Mouse (Mus musculus) midbrain, postnatal 0 days (tissue): ENCODE results near the gene Sec61a1. TPM values are rescaled to one million over a fixed set of nuclear protein-coding genes. Genes with fewer than 3 reads are reported as not detected.

Experiments
- ATAC-seq: fragments of 200-750 bp; cut with Nextera tagmentation; 2 replicates; pipeline ENCODE4 v1.8.0; 2017; ENCODE audit warnings: moderate number of reproducible peaks, mild to moderate bottlenecking, moderate TSS enrichment, moderate library complexity; ENCODE audit not compliant: low FRiP score
- DNase-seq: peaks from one replicate; pipeline ENCODE4 v3.0.0-alpha.2; 2015; ENCODE audit warnings: low spot score
- H3K27ac ChIP-seq: fragments of 300-500 bp; sonication (generic); 2 replicates; pipeline ENCODE4 v1.5.1; 2014; ENCODE audit warnings: low read depth, mild to moderate bottlenecking, low read length, mixed read lengths
- H3K27me3 ChIP-seq: fragments of 300-500 bp; sonication (generic); 2 replicates; pipeline ENCODE4 v1.6.1; 2014; ENCODE audit warnings: low read length, control low read depth, mixed read lengths; ENCODE audit not compliant: insufficient read depth
- H3K36me3 ChIP-seq: fragments of 300-500 bp; sonication (generic); 2 replicates; pipeline ENCODE4 v1.6.1; 2014; ENCODE audit warnings: low read length, control low read depth, mixed read lengths; ENCODE audit not compliant: insufficient read depth
- H3K4me1 ChIP-seq: fragments of 300-500 bp; sonication (generic); 2 replicates; pipeline ENCODE4 v1.6.1; 2014; ENCODE audit warnings: mild to moderate bottlenecking, control low read depth, antibody characterized with exemption, low read length, mixed read lengths; ENCODE audit not compliant: insufficient read depth
- H3K4me2 ChIP-seq: fragments of 300-500 bp; sonication (generic); 2 replicates; pipeline ENCODE4 v1.6.1; 2014; ENCODE audit warnings: low read depth, mild to moderate bottlenecking, low read length, mixed read lengths; ENCODE audit not compliant: poor library complexity, severe bottlenecking
- H3K4me3 ChIP-seq: fragments of 300-500 bp; sonication (generic); 2 replicates; pipeline ENCODE4 v1.5.1; 2014; ENCODE audit warnings: low read depth, mild to moderate bottlenecking, low read length, moderate library complexity
- H3K9ac ChIP-seq: fragments of 300-500 bp; sonication (generic); replicated peaks from 2 replicates; pipeline ENCODE4 v1.6.1; 2014; ENCODE audit warnings: mild to moderate bottlenecking, low read length, moderate library complexity, mixed read lengths; ENCODE audit not compliant: poor library complexity, severe bottlenecking
- H3K9me3 ChIP-seq: fragments of 300-500 bp; sonication (generic); 2 replicates; pipeline ENCODE4 v1.6.1; 2016; ENCODE audit warnings: low read length, control low read depth
- CTCF ChIP-seq: IDR thresholded peaks from 2 replicates; pipeline ENCODE4 v1.5.1; 2016; ENCODE audit warnings: antibody characterized with exemption, mild to moderate bottlenecking
- WGBS: fragments of 180-500 bp; shearing (Covaris S2); extraction: QIAGEN DNeasy Blood & Tissue Kit; methylation state at CpG from one replicate; pipeline ENCODE4 v1.1.7; 2014; 5-methylcytosine and 5-hydroxymethylcytosine counted together
- polyA plus RNA-seq: library from polyadenylated mRNA; unstranded; fragments of >200 nt; fragmentation: Nextera tagmentation; extraction: Ambion mirVana; gene quantifications from 2 replicates; pipeline ENCODE4 v1.2.1, GENCODE M21; 2015
- total RNA-seq: library from RNA; depleted of rRNA; stranded (reverse); fragments of >200 nt; gene quantifications from 2 replicates; pipeline ENCODE4 v1.2.3, GENCODE M21; 2014

Gene Sec61a1
- total and polyA plus RNA-seq, 2 experiments from 2014 or later: 131 to 192 TPM

DNA sequence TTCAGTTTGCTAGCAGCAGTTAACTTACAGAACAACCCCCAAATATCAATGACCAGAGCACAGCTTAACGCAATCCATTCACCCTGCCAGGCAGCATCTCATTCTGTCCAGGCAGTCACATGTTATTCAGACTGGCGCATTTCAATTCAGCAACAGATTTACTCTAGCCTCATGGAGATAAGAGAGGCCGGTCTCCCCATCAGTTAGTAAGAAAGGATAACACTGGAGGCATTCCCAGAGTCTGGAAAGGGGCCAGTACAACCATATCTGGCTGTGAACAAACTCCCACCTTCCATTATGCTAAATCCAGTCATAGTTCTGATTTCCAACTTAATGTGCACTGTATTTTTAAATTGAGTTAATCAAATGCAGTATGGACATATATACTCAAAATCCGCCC lies 4.2 kb downstream of the Sec61a1 start:
- Histone ChIP-seq H3K4me3 (no peak overlapping the region), H3K4me2 (no peak overlapping the region), H3K36me3 (peaks cover 58% of the 10 kb centered on the region), H3K4me1 (no peaks in the 10 kb centered on the region), H3K27me3 (no peaks in the 10 kb centered on the region), H3K9me3 (no peaks in the 10 kb centered on the region), H3K9ac (no peak overlapping the region), H3K27ac (no peak overlapping the region)
- 76% methylated on average over 4 of the region's 4 CpGs for WGBS
- DNase-seq: no peak
- no peak for TF ChIP-seq CTCF
- no peak for ATAC-seq

DNA sequence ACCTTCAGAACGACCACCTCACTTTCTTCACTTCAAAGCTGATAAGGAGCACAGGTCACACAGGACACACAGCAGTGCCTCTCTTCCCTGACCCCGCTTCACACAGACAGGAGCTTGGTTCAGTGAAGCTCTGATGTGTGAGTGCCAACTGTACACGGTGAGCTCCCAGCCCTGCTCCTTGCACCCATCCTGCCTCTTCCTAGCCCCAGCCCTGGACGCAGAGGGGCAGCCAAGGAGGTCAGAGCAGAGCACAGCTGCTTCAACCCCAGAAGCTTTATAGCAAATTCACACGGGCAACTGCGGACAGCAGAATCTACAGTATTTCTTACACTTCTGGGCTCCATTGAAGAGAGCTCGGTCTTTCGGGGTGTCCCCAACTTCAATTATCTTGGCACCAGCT lies 4.7 kb downstream of the Sec61a1 start:
- no peak for TF ChIP-seq CTCF
- no peak for ATAC-seq
- H3K9ac ChIP-seq: no peak overlapping the region
- DNase-seq: no peak
- no peaks in the 10 kb centered on the region for H3K9me3 ChIP-seq
- H3K4me3 ChIP-seq: no peak overlapping the region
- 91% methylated on average over 8 of the region's 8 CpGs for WGBS
- no peaks in the 10 kb centered on the region for H3K27me3 ChIP-seq
- H3K36me3 ChIP-seq: peaks cover 58% of the 10 kb centered on the region
- no peaks in the 10 kb centered on the region for H3K4me1 ChIP-seq
- H3K27ac ChIP-seq: no peak overlapping the region
- no peak overlapping the region for H3K4me2 ChIP-seq

DNA sequence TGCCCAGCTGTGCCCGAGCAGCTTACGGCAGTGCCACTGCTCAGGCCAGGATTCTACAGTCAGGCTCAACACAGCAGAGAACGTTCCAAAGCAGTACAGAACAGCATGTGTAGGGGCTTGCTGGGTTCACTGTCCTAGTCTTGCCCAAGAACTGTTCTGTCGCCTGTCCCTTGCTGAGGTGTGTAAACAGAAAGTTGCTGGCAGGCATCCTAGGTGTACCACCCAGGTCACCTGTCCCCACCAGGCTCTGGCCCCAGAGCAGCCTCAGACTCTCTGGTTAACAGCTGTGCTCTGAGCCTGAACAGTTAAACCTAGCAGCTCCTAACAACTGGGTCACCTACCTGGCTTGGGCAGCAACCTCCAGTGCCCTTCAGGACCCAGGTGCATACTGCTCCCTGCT lies 15.7 kb downstream of the Sec61a1 start:
- peaks cover 52% of the 10 kb centered on the region for H3K36me3 ChIP-seq
- H3K27ac ChIP-seq: no peak overlapping the region
- H3K4me1 ChIP-seq: no peaks in the 10 kb centered on the region
- DNase-seq: no peak
- no peak for TF ChIP-seq CTCF
- no peak overlapping the region for H3K4me2 ChIP-seq
- no peaks in the 10 kb centered on the region for H3K27me3 ChIP-seq
- ATAC-seq: no peak
- no peak overlapping the region for H3K4me3 ChIP-seq
- H3K9me3 ChIP-seq: no peaks in the 10 kb centered on the region
- WGBS: 90% methylated on average over 4 of the region's 4 CpGs
- no peak overlapping the region for H3K9ac ChIP-seq

DNA sequence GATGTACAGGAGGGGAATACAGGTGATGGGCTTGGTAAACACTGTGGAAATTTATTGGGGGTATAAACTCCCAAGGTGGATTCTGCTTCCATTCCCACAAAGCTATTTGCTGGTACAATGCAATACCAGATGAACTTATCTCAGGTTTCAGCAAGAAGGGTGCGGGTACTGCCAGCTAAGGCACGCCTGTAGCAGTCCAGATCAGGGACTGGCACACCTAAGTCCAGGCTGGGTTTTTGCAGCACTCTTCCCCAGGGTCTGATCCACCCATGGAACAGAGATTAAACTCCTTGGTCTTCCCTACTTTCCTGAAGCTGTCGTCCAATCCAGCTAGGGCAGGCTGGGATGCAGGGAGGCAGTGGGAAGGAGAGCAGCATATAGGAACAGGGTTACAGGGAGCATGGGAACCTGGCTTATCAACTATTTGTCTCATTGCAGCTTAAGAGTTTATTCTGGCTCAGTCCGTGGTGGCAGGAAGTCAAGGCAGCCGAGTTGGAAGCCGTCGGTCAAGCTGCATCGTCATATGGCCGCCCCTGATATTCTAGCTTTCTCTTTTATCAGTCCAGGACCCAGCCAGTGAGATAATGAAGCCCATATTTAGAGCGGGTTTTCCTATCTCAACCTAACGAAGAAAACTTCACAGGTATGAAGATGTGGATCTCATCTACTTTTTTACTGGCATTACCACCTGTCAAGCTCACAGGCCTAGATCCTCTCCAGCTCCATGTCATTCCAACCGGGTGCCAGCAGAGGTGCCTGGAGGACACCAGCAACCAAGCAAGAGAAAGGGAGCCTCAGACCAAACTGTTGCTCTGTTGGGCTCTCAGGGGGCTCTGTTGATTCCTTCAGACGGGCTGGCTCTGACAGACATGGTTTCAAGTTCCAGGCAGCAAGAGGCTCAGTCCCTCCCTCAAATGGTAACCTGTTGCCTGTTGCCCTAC lies 16.4 kb downstream of the Sec61a1 start:
- WGBS: 81% methylated on average over 13 of the region's 13 CpGs
- H3K4me2 ChIP-seq: no peak overlapping the region
- no peak for ATAC-seq
- no peak overlapping the region for H3K27ac ChIP-seq
- no peak overlapping the region for H3K4me3 ChIP-seq
- H3K9ac ChIP-seq: no peak overlapping the region
- no peak for TF ChIP-seq CTCF
- H3K4me1 ChIP-seq: no peaks in the 10 kb centered on the region
- no peak for DNase-seq
- H3K9me3 ChIP-seq: no peaks in the 10 kb centered on the region
- H3K36me3 ChIP-seq: peaks cover 53% of the 10 kb centered on the region
- no peaks in the 10 kb centered on the region for H3K27me3 ChIP-seq

DNA sequence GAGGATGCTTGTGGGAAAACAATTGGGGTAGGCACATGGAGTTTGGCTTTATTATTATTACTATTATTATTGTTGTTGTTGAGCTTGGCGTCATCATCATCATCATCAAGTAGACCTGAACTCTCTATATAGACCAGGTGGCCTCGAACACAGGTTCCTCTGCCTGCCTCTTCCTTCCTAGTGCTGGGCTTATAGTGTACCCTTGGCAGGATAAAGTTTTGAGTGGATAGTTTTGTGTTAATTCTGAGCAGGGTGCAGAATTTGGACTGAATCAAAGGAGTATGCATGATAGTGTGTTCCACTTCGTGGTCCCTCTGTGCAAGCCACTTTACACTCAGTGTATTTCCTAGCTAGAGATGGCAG lies 18.3 kb downstream of the Sec61a1 start:
- H3K9ac ChIP-seq: peak overlapping the region; percentile 64; the same call in 1 of the 2 replicates
- peak overlapping the region; percentile 95 for H3K4me2 ChIP-seq
- peaks cover 39% of the 10 kb centered on the region for H3K36me3 ChIP-seq
- peak overlapping the region; percentile 56 for H3K4me3 ChIP-seq
- no peaks in the 10 kb centered on the region for H3K27me3 ChIP-seq
- no peaks in the 10 kb centered on the region for H3K9me3 ChIP-seq
- ATAC-seq: peak; percentile 7; the same call in 1 of the 2 replicates
- H3K27ac ChIP-seq: no peak overlapping the region
- no peak for DNase-seq
- H3K4me1 ChIP-seq: no peaks in the 10 kb centered on the region
- no peak for TF ChIP-seq CTCF
- 4% methylated on average over 3 of the region's 3 CpGs for WGBS
